ENCODE assay signal across 8 mouse cellular contexts in the genomic region with DNA sequence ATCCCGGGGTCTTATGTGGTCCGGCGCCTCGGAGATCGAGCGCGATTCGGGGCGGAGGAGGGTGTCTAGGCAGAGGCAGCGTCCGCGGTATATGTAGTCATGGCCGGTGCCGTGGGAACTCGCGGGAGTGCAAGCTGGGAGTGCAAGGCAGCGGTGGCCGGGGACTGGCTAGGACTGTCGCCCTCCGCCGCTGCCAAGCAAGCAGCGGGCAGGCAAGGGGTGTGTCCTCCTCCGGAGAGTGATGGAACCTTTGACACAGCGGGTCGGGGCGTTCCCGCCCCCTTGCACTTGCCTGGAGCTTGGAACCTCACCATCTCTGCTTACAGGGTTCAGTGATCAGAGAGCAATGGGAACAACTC. TPM values are rescaled to one million over a fixed set of nuclear protein-coding genes. Genes with fewer than 3 reads are reported as not detected.
DNase-seq lines count a peak whose midpoint lies in the region; ATAC-seq lines count a peak whose summit lies in the region.

No protein-coding gene starts in this region.

- peak overlapping the region; percentile 97 for H3K27ac ChIP-seq in heart, embryonic 11.5 days (ENCODE audit: low read depth, low read length)
- H3K27ac ChIP-seq in embryonic facial prominence, embryonic 13.5 days: peak overlapping the region; percentile 97
- H3K27ac ChIP-seq in intestine, embryonic 14.5 days (ENCODE audit: low read depth): peak overlapping the region; percentile 86
- H3K27ac ChIP-seq in liver, embryonic 15.5 days (replicated peaks): peak overlapping the region; percentile 98

- H3K4me1 ChIP-seq in heart, embryonic 11.5 days (ENCODE audit: control insufficient read depth, insufficient read depth, low read length): peaks cover 4% of the 10 kb centered on the region; the same call in 1 of the 2 replicates
- H3K4me1 ChIP-seq in embryonic facial prominence, embryonic 13.5 days: peaks cover 25% of the 10 kb centered on the region
- peaks cover 12% of the 10 kb centered on the region for H3K4me1 ChIP-seq in intestine, embryonic 14.5 days (replicated peaks; ENCODE audit: control insufficient read depth, insufficient read depth, low read length)
- H3K4me1 ChIP-seq in liver, embryonic 15.5 days (replicated peaks): peaks cover 24% of the 10 kb centered on the region

- H3K4me3 ChIP-seq in heart, embryonic 11.5 days (ENCODE audit: low read depth, low read length): peak overlapping the region; percentile 91
- H3K4me3 ChIP-seq in embryonic facial prominence, embryonic 13.5 days: peak overlapping the region; percentile 88
- peak overlapping the region; percentile 84 for H3K4me3 ChIP-seq in intestine, embryonic 14.5 days (ENCODE audit: low read depth, low read length)
- peak overlapping the region; percentile 91 for H3K4me3 ChIP-seq in liver, embryonic 15.5 days (replicated peaks)

- peaks cover 7% of the 10 kb centered on the region for H3K27me3 ChIP-seq in heart, embryonic 11.5 days (ENCODE audit: control insufficient read depth, insufficient read depth, low read length)
- peaks cover 9% of the 10 kb centered on the region; the same call in 1 of the 2 replicates for H3K27me3 ChIP-seq in embryonic facial prominence, embryonic 13.5 days
- peaks cover 9% of the 10 kb centered on the region; the same call in 1 of the 2 replicates for H3K27me3 ChIP-seq in intestine, embryonic 14.5 days (replicated peaks; ENCODE audit: control insufficient read depth, insufficient read depth, low read length)
- peaks cover 21% of the 10 kb centered on the region for H3K27me3 ChIP-seq in liver, embryonic 15.5 days

- H3K36me3 ChIP-seq in heart, embryonic 11.5 days (ENCODE audit: control insufficient read depth, insufficient read depth, low read length): peaks cover 9% of the 10 kb centered on the region; the same call in 1 of the 2 replicates
- peaks cover 25% of the 10 kb centered on the region for H3K36me3 ChIP-seq in embryonic facial prominence, embryonic 13.5 days
- peaks cover 28% of the 10 kb centered on the region for H3K36me3 ChIP-seq in intestine, embryonic 14.5 days (ENCODE audit: control insufficient read depth, insufficient read depth, low read length)
- H3K36me3 ChIP-seq in liver, embryonic 15.5 days (replicated peaks): peaks cover 30% of the 10 kb centered on the region

- peak; percentile 71 for ATAC-seq in heart, embryonic 11.5 days (replicated peaks; ENCODE audit: insufficient number of reproducible peaks, low FRiP score, low TSS enrichment)
- ATAC-seq in embryonic facial prominence, embryonic 13.5 days (ENCODE audit: insufficient number of reproducible peaks, insufficient read depth, low FRiP score, low TSS enrichment, low read depth): no peak; the same call in 1 of the 2 replicates
- ATAC-seq in intestine, embryonic 14.5 days (replicated peaks; ENCODE audit: low FRiP score, low TSS enrichment, low read depth): peak; percentile 56
- ATAC-seq in liver, embryonic 15.5 days (ENCODE audit: insufficient read depth): peak; percentile 67

- no peaks in the 10 kb centered on the region for H3K9me3 ChIP-seq in heart, embryonic 11.5 days (replicated peaks; ENCODE audit: control insufficient read depth, low read length)
- H3K9me3 ChIP-seq in embryonic facial prominence, embryonic 13.5 days: no peaks in the 10 kb centered on the region
- no peaks in the 10 kb centered on the region for H3K9me3 ChIP-seq in intestine, embryonic 14.5 days (ENCODE audit: control insufficient read depth, low read length)
- no peaks in the 10 kb centered on the region for H3K9me3 ChIP-seq in liver, embryonic 15.5 days (replicated peaks)

- H3K9ac ChIP-seq in heart, embryonic 11.5 days (ENCODE audit: low read depth, low read length): peak overlapping the region; percentile 95
- H3K9ac ChIP-seq in embryonic facial prominence, embryonic 13.5 days: peak overlapping the region; percentile 91
- peak overlapping the region; percentile 74 for H3K9ac ChIP-seq in intestine, embryonic 14.5 days (ENCODE audit: low read length)
- peak overlapping the region; percentile 78 for H3K9ac ChIP-seq in liver, embryonic 15.5 days

- peak overlapping the region; percentile 86 for H3K4me2 ChIP-seq in heart, embryonic 11.5 days
- H3K4me2 ChIP-seq in embryonic facial prominence, embryonic 13.5 days: peak overlapping the region; percentile 85
- peak overlapping the region; percentile 95 for H3K4me2 ChIP-seq in intestine, embryonic 14.5 days (ENCODE audit: low read length)
- H3K4me2 ChIP-seq in liver, embryonic 15.5 days: peak overlapping the region; percentile 91

- WGBS in heart, embryonic 11.5 days (ENCODE audit: insufficient replicate concordance): under 1% methylated on average over 27 of the region's 27 CpGs
- 0% methylated on average over 27 of the region's 27 CpGs for WGBS in embryonic facial prominence, embryonic 13.5 days
- 0% methylated on average over 27 of the region's 27 CpGs for WGBS in intestine, embryonic 14.5 days
- WGBS in liver, embryonic 15.5 days (ENCODE audit: insufficient replicate concordance): 1% methylated on average over 27 of the region's 27 CpGs

- DNase-seq in heart, adult 9 months (ENCODE audit: low spot score in 2 of 2): no peak
- peak; percentile 69 for DNase-seq in ES-CJ7 (ENCODE audit: low read depth, low spot score)
- no peak for DNase-seq in intestine, embryonic 14.5 days (ENCODE audit: low spot score)
- peak; percentile 38 for DNase-seq in skeletal muscle tissue, adult 2 months (ENCODE audit: low read depth, low spot score)
- no peak for DNase-seq in thymus, adult 18-20 months

RNA-seq across cellular contexts. Expression of a gene that starts 0.9 kb away (rescaled TPM):
- polyA plus RNA-seq in heart, embryonic 11.5 days (2014; fragmentation: Nextera tagmentation; extraction: Ambion mirVana): 22.1 and 30.3 TPM in 2 replicates
- 33.2 and 35.6 TPM in 2 replicates for polyA plus RNA-seq in embryonic facial prominence, embryonic 13.5 days (2015; fragmentation: Nextera tagmentation; extraction: Ambion mirVana)
- polyA plus RNA-seq in intestine, embryonic 14.5 days (2014; fragmentation: Nextera tagmentation; extraction: Ambion mirVana): 26.7 and 28.7 TPM in 2 replicates
- polyA plus RNA-seq in liver, embryonic 15.5 days (2015; fragmentation: Nextera tagmentation; extraction: Ambion mirVana): 12.4 and 13.0 TPM in 2 replicates

RNA-seq across cellular contexts. Expression of a gene that starts 3.0 kb away (rescaled TPM):
- polyA plus RNA-seq in heart, embryonic 11.5 days (2014; fragmentation: Nextera tagmentation; extraction: Ambion mirVana): not detected in 2 replicates
- 0.10 TPM in 1 of 2 replicates, not detected in the other for polyA plus RNA-seq in embryonic facial prominence, embryonic 13.5 days (2015; fragmentation: Nextera tagmentation; extraction: Ambion mirVana)
- polyA plus RNA-seq in intestine, embryonic 14.5 days (2014; fragmentation: Nextera tagmentation; extraction: Ambion mirVana): 0.09 and 0.23 TPM in 2 replicates
- not detected in 2 replicates for polyA plus RNA-seq in liver, embryonic 15.5 days (2015; fragmentation: Nextera tagmentation; extraction: Ambion mirVana)

RNA-seq across cellular contexts. Expression of a gene that starts 41.6 kb away (rescaled TPM):
- polyA plus RNA-seq in heart, embryonic 11.5 days (2014; fragmentation: Nextera tagmentation; extraction: Ambion mirVana): 0.09 TPM in 1 of 2 replicates, not detected in the other
- not detected in 2 replicates for polyA plus RNA-seq in embryonic facial prominence, embryonic 13.5 days (2015; fragmentation: Nextera tagmentation; extraction: Ambion mirVana)
- not detected in 2 replicates for polyA plus RNA-seq in intestine, embryonic 14.5 days (2014; fragmentation: Nextera tagmentation; extraction: Ambion mirVana)
- not detected in 2 replicates for polyA plus RNA-seq in liver, embryonic 15.5 days (2015; fragmentation: Nextera tagmentation; extraction: Ambion mirVana)

RNA-seq across cellular contexts. Expression of a gene that starts 45.0 kb away (rescaled TPM):
- 0.62 and 0.86 TPM in 2 replicates for polyA plus RNA-seq in heart, embryonic 11.5 days (2014; fragmentation: Nextera tagmentation; extraction: Ambion mirVana)
- 1.3 and 1.4 TPM in 2 replicates for polyA plus RNA-seq in embryonic facial prominence, embryonic 13.5 days (2015; fragmentation: Nextera tagmentation; extraction: Ambion mirVana)
- polyA plus RNA-seq in intestine, embryonic 14.5 days (2014; fragmentation: Nextera tagmentation; extraction: Ambion mirVana): 0.49 and 0.60 TPM in 2 replicates
- 0.05 TPM in 1 of 2 replicates, not detected in the other for polyA plus RNA-seq in liver, embryonic 15.5 days (2015; fragmentation: Nextera tagmentation; extraction: Ambion mirVana)

RNA-seq across cellular contexts. Expression of a gene that starts 54.9 kb away (rescaled TPM):
- 41.8 and 42.5 TPM in 2 replicates for polyA plus RNA-seq in heart, embryonic 11.5 days (2014; fragmentation: Nextera tagmentation; extraction: Ambion mirVana)
- polyA plus RNA-seq in embryonic facial prominence, embryonic 13.5 days (2015; fragmentation: Nextera tagmentation; extraction: Ambion mirVana): 10.3 and 15.5 TPM in 2 replicates
- polyA plus RNA-seq in intestine, embryonic 14.5 days (2014; fragmentation: Nextera tagmentation; extraction: Ambion mirVana): 15.2 and 17.6 TPM in 2 replicates
- polyA plus RNA-seq in liver, embryonic 15.5 days (2015; fragmentation: Nextera tagmentation; extraction: Ambion mirVana): 0.79 and 1.0 TPM in 2 replicates

Comparison
In these comparisons a context has a peak if more than half of its experiments do, and no peak if none do; other contexts are left out.
1. DNase-seq: peak in ES-CJ7 (single experiment) and skeletal muscle tissue, adult 2 months (single experiment); none in heart, adult 9 months (0 of 2), intestine, embryonic 14.5 days (single experiment) and thymus, adult 18-20 months (0 of 2).
2. Peak in every context shown above with its lines, with median percentiles within 50 percentile points of each other: H3K27ac ChIP-seq, H3K4me2 ChIP-seq, H3K4me3 ChIP-seq and H3K9ac ChIP-seq.